Comparison of ENCODE assay signal across 8 mouse cellular contexts in genomic region chr2:53191523-53192220, GRCm38 (mm10). TPM values are rescaled to one million over a fixed set of nuclear protein-coding genes. Genes with fewer than 3 reads are reported as not detected.
DNase-seq lines count a peak whose midpoint lies in the region; ATAC-seq lines count a peak whose summit lies in the region.

Arl6ip6 (plus strand) TSS chr2:53191726.

- peak; percentile 96 for DNase-seq in adipocyte (ENCODE audit: low spot score)
- DNase-seq in embryo, embryonic 10 days (ENCODE audit: low spot score): peak; percentile 94
- peak; percentile 98 for DNase-seq in gastrocnemius, postnatal 10 days
- DNase-seq in induced T-regulatory cell, adult 2 months (ENCODE audit: low read depth): peak; percentile 97
- peak; percentile 90 to 97 for DNase-seq in left cerebral cortex, adult 9 months (ENCODE audit: low spot score in 2 of 2)
- peak; percentile 98 for DNase-seq in right cerebral cortex, postnatal 14 days
- peak; percentile 98 for DNase-seq in urinary bladder, postnatal 36 days (ENCODE audit: low spot score in 2 of 2)

- ATAC-seq in megakaryocyte progenitor cell, adult 5-6 weeks (replicated peaks; ENCODE audit: poor library complexity): peak; percentile 68

RNA-seq across cellular contexts. Expression of gene Arl6ip6, which starts in this region (rescaled TPM):
- total RNA-seq in gastrocnemius, postnatal 10 days (2021): 10 to 100 TPM; 11.5 to 14.6 TPM
- total RNA-seq in megakaryocyte progenitor cell, adult 5-6 weeks (2015): 45.1 and 48.4 TPM in 2 replicates
- total RNA-seq in megakaryocyte progenitor cell, adult 5-6 weeks (2017): 25.8 and 38.7 TPM in 2 replicates

Comparison
In these comparisons a context has a peak if more than half of its experiments do, and no peak if none do; other contexts are left out.
1. Peak in every context shown above with its lines: DNase-seq and ATAC-seq.